Mouse (Mus musculus): ENCODE data around the gene Kpna7. TPM values are rescaled to one million over a fixed set of nuclear protein-coding genes. Genes with fewer than 3 reads are reported as not detected.
"Not testable (repeated sequence)": the region's sequence is repeated elsewhere in the genome, so short reads cannot be mapped to it uniquely, and the experiment has no call there.

Gene Kpna7
- not detected for total RNA-seq (2021)
- long read RNA-seq, experiment 1: 0 reads
- long read RNA-seq, experiment 2: 0 reads

DNA sequence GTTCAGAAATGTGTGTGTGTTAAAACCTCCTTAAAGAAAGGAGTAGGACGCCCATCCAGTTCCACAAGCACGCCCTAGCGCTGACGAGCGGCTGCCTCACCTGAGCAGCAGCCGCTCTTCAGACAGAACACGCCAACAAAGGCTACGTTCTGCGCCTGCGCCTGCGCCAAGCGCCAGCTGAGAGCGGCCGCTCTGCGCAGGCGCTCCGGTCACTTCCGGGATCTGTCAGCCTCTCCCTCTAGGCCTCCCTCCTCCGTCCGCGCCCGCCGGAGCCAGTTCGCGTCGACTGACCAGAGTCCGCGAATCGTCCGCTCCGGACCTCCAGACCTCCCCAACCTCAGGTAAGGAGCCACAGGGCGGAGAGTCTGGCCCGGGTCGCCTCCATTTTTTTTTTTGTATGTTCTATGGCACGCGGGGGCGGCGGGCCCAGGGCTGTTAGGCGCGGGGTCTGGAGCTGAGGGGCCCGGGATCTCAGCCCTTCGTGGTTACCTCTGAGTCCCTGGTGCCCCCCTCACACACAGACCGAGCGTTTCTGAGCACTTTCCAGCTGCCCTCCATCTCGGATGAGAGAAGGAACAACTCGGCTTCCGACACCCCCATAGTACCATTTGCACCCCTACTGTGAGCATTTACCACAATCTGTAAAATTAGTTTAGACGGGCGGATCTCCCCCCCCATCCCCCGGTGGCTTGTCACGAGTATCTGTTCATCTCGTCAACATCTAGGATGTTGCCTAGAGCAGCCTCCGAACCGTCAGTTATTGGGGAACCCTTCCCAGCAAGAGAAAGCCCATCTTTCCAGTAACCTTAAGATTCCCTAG, at the start of gene Kpna7, which contains the start of gene Arpc1a:
Gene Kpna7, minus strand, starts transcription at position 399 of the 820 bp plus-strand sequence.
Gene Arpc1a, plus strand, starts transcription at position 199 of the 820 bp plus-strand sequence.
- peak; percentile 97 to 99 for DNase-seq

DNA sequence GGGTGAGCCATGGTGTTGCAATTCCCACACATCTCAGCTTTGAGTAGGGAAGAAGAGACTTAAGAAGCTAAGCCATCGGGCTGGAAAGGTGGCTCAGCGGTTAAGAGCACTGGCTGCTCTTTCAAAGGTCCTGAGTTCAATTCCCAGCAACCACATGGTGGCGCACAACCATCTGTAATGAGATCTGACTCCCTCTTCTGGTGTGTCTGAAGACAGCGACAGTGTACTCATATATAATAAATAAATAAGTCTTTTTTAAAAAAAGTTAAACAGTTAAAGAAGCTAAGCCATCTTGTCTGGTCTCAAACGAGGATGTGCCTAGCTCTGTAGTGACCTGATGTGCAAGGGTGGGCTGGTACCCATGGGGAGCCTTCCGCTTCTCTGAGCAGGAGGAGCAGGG, 49.4 kb upstream of the Kpna7 start:
- DNase-seq: not testable (repeated sequence)

DNA sequence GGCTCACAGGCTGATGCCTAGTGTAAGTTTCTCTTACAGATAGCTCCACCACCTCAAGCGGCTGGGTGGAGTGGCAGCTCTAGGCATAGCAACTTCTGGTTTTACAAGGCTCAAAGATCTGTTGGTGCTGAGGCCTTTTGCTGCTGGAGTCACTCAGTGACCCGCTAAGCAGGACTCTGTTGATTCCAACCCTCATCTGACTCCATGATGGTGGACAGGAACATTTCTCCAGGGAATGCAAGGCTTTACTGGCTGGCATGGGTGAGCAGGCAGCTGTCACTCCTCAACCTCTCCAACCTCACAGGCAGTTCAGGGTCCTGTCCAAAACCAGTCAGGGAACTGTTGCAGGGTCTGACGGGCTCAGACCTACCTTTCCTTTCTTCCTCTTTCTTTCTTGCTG, 47.2 kb upstream of the Kpna7 start:
- no peak for DNase-seq

DNA sequence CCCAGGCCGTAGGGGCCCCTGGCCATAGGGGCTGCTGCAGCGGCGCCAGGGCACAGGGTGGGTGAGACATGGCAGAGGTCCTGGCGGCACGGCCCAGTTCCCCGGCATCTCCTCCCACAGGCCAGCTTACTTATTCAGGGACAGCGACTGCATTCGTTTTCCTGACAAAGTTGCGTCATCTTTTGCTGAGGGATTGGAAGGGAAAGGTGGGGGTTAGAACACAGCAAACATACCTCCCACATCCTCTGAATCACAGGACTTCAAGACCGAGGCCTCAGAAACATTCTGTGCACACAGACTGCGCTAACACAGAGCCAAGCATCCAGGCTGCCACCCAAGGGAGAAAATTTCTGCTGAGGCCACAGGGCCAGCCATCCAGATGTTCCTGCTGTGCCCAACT, 46.4 kb upstream of the Kpna7 start:
- DNase-seq: peak; percentile 45 to 51

DNA sequence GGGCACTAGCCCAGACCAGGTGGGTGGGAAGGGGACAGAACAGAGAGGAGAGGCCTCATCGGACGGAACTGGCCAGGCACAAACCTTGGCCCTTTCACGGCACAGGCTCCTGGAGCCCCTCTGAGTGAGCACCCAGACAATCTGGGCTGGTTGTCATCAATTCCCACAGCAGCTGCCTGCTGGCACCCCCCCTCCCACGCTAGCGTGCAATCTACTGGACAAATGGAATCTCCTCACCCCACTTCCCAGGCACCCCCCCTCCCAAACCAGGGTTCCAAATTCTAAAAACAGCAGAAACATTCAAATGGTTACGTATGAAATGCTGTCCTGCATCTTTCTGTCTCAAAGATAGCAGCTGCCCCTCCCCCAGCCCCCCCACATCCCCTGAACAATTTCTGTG, 45.9 kb upstream of the Kpna7 start:
- DNase-seq: not testable (repeated sequence)

DNA sequence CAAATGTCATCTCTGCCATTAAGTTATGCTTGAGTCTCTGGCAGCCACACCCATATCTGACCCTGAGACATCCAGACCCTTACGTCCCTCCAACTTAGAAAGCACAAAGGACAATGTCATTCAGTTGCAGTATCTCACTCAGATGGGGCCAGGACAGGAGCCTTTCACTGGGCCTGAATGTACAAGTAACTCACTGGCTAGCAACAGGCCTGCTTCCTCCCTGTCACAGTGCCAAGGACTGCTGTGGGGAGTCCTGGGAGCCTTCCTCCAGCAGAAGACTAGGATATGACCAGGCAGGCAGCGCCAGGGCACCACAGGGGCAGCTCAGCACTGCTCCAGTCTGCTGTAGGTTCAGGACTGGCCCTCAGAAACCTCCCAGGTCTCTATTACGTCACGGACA, 45.3 kb upstream of the Kpna7 start:
- DNase-seq: peak; percentile 72 to 73

DNA sequence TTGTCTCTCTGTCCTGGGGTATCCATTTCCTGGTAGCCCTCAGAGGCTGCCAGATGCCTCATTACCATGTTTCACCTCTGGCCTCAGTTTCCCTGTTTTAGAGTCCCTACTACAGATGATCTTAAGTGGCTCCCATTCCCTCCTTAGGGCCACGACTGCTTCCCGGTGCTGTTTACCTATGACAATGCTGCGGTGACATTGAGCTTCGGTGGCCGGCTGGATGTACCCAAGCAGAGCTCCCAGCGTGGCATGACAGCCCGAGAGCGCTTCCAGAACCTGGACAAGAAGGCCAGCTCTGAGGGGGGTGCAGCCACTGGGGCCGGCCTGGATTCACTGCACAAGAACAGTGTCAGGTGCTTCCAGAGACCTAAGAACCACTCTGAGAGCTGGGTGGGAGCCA, 42.8 kb upstream of the Kpna7 start:
- DNase-seq: no peak

DNA sequence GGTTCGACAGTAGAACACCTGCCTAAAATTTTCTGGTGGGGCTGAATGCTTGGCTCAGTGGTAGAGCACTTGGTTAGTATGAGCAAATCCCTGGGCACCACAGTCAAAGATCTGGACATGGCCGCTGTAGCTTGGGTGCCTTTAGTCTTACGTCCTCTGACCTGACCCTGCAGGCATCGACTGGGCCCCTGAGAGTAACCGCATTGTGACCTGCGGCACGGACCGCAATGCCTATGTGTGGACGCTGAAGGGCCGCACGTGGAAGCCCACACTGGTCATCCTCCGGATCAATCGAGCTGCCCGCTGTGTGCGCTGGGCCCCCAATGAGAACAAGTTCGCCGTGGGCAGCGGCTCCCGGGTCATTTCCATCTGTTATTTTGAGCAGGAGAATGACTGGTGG, 39.6 kb upstream of the Kpna7 start:
- no peak for DNase-seq

DNA sequence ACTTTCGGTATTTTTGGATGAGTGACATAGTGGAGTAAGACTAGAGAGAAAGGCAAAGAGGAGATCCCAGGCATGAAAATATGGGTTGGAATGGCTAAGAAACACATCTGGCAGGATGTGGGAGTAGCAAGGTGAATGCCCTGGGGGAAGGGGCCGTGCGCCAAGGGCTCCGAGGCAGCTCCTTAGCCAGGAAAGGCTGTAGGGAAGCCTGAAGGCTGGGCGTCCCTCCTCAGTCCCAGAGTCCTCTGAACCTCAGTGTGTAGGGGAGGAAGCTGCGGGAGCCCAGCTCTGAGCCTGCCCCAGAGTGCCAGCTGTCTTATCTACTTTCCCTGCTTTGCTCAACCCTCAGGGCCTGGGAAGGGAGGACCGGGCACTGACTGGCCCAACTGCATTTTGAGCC, 37.1 kb upstream of the Kpna7 start:
- no peak for DNase-seq

DNA sequence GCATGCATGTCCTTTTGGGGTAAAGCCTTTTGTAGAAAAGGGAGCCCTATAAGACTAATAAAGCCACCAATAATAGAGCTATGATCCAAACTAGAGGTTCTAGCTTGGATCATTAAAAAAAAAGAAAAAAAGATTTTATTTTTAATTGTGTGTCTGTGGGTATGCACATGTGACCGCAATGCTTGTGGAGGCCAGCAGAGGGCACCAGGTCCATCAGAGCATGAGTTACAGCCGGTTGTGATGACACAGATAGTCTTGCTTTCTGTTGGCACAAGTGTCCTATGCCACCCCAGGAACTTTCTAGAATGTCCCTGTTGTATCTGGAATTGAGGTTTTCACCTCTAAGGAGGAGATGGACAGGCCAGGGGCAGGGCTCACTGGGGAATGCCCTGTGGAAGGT, 35.6 kb upstream of the Kpna7 start:
- no peak for DNase-seq

DNA sequence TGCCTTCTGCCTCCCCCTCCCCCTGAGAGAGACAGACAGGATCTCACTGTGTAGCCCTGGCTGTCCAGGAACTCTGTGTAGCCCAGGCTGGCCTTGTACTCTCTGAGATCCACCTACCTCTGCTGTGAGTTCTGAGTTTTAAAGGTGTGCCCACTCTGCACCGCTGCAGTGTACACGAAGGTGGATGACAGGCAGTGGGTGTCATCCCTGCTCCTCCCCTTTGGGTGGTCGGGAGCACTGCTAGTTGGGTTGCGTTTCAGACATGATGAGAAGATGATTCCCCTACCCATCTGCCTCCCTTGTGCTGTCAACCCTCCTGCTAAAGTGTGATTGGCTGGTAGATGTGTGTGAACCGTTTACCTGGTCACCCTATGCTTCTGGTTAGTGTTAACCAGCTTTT, 34.6 kb upstream of the Kpna7 start:
- DNase-seq: no peak

DNA sequence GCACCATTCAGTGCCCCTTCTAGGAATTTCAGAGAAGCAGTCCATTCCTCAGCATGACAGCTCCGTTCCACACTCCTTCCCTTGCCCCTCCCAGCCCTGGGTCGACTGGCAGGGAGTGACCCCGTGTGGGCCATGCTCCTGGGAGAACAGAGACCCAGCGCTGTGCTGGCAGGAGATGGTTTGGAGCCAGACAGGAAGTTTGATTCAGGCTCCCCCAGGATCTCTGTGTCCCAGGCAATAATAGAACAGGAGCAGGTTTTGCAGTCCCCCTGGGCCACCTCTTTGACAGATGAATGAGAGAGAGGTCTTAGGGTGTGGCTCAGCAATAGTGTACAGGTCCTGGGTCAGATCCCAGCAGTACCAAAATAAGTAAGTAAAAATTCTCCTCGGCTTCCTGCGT, 34.2 kb upstream of the Kpna7 start:
- DNase-seq: peak in 1 of 2 experiments; percentile 40

DNA sequence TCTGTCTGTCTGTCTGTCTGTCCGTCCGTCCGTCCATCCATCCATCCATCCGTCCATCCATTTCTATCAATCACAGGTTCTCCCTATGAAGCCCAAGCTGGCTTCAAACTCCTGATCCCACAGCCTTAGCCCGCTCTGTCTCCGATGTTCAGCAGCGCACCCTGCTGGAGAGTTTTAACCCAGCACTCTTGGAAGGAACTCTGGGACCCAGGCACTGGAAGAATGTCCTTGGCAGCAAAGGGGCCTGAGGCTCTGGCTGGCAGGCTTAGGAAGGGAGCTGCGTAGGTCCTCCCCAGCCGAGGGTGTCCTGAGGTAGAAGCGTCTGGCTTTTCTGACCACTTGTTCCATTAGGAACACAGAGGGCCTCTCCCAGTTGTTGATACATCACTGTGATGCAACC, 33.1 kb upstream of the Kpna7 start:
- peak; percentile 80 to 87 for DNase-seq

DNA sequence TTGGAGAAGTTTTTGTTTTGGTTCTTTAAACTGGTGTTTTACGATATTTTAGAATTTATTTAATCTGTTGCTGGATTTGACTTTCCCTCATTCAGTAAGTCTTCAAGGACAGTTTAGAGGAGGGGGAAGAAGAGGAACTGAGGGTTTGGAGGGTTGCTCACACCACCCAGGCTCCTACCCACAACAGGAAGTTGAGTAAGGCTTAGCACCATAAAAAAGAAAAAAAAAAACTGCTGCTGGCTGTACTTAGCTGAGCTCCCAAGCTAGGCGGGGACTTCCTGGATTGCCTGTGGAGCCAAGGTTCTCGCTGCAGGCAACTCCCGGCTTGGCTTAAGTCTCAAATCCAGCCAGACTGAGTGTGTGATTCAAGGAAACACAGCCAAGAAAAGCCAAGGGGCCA, 32.5 kb upstream of the Kpna7 start:
- peak; percentile 78 to 80 for DNase-seq

DNA sequence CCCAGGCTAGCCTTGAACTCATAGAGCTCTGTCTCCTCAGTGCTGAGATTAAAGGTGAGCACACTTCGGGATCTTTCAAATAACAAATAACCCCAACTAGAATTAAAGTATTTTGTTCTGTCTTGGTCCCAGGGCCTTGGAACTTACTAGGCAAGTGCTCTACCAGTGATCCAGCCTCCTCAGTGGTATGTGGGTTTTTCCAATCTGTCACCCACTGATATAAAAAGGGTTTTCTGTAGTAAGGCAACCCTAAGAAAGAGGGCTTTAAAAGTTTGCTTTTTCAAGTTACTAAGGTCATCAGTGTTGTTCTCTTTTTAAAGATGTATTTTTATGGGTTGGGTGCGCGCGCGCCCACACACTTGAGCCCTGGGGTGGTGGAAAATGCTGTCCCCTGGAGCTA, 31.9 kb upstream of the Kpna7 start:
- DNase-seq: no peak

DNA sequence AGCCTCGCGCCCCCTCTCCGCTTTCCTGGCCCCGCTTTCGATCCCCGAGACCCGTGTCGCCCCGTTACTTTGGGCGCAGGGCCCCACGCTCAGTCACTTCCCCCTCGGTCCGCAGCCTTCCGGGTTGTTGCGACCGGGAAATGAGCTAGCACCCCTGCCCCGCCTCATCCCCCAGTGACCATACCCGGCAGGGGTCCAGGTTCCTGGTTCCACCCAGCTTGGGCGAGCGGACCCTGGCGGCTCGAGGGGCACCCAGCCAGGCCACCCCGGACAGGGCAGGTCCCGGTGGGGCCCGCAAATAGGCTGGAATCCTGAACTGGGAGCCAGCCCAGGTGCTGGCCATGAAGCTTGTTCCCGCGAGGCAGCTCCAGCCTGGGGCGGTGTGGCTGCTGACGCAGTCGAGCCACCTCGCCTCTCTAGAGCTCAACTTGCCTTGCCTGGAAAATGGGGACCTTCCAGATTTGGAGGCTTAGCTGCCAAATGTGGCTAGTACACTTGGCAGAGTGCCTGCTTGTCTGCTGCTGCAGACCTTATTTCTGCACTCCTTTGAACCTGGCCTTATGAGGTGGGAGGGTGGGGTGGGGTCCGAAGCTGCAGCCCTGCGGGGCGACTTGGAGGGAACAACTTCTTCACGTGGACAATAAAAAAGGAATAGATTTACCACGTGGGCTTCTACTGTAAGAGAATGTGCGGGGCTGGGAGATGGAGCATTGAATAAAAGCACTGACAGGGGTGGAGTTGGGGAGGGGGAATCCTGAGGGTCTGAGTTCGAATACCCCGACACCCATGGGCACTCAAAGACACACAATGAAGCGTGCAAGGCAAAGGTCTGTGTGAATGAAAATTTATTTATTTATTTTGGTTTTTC, 31.0 kb upstream of the Kpna7 start:
- peak; percentile 69 to 81 for DNase-seq

DNA sequence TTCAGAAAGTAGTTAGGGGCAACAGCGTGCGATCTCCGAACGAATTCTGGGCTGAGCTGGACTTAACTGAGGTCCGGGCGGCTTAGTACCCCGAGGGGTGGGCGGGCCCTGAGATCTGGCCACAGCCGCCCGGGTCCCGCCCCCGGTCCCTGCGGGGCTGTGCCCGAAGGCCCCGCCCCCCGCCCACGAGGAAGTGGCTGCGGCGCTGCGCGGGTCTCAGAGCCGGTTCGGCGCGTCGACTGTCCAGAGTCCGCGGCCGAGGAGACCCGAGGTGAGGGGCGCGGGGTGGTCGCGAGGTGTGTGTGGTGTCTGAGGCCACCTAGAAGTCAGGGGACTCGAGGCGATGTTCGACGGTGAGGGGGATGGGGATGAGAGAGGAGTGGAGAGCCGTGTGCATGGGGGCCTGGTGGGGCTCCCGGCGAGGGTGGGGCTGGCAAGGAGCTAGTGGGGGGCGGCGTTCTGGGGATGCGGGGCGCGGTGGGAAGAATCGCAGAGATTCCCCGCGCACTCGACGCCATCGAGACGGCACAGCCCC, 30.3 kb upstream of the Kpna7 start, which contains the start of gene Arpc1b:
Gene Arpc1b, plus strand, starts transcription at position 145 of the 535 bp plus-strand sequence.
- DNase-seq: peak; percentile 88 to 94

DNA sequence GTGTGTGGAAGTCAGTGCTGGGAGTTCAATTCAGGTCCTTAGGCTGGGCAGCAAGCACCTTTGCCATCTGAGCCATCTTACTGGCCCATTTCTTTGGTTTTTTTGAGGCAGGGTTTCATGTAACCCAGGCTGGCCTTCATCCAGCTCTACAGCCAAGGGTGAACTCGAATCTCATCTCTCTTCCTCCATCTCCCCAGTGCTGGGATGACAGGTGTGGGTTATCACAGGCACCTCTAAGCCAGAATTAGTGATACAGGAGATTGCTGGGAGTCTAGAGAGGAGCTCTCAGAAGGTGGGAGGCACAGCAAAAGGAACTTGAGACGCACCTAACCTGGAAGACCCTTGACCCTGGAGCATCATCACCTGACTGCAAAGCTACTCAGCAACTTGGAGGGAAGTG, 29.6 kb upstream of the Kpna7 start:
- no peak for DNase-seq

DNA sequence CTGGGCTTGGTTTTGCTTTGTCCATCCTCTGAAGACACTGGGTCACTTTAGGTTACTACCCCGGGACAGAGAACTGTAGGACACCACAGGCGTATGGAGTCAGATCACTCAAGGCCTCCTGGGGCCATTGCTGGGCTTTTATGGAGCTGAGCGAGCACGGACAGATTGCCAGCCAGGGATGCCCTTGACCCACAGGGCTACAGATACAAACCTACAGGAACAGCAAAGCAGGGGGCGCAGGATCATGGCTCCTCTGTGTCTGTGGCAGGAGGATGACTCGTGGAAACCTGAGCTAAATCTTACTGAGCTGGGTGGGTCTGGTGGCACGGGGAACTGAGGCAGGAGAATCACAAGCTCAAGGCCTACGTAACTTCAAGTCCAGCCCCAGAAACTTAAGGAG, 28.7 kb upstream of the Kpna7 start:
- peak; percentile 55 to 65 for DNase-seq

DNA sequence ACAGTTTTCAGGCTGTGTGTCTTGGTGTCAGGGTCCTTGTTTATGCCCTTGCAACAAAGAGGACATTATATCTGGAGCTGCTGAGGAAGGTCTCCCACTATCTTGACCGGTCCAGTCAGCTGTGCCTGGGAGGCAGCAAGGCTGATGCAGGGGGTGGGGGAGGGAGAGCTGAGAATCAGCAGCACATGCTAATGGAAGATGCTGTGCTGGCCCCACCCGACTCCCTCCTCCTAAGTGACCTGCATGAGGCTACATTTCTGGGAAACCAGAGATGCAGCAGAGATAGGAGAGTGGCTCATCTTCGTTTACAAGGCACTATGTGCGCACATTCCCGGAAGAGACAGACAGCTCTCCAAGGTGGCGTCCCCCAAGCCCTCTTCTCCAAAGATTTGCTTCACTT, 26.6 kb upstream of the Kpna7 start:
- DNase-seq: no peak

DNA sequence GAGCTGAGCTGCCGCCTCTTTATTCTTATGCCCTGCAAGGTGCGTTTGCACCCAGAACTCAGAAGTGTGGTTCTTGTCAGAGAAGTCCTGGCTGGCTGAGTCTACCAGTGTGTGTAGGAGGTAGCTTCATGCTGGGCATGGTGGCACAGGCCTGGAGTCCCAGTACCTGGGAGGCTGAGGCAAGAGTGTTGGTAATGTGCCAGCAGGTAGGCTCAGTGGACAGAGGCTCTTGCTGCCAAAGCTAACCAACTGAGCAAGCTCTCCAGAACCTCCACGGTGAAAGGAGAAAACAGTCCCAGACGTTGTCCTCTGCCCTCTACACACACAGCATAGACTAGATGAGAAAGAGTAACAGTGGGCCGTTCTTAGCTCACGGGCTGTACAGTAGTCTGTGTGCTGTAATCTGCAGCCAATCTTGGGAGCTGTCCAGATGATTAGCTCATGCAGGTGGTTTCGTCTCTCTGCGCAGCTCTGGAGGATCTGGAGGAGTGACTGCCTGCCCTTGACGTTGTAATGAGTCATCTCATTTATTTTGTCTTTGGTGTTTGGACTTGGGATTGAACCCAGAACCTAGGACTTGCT, 22.0 kb upstream of the Kpna7 start:
- peak; percentile 63 to 64 for DNase-seq

DNA sequence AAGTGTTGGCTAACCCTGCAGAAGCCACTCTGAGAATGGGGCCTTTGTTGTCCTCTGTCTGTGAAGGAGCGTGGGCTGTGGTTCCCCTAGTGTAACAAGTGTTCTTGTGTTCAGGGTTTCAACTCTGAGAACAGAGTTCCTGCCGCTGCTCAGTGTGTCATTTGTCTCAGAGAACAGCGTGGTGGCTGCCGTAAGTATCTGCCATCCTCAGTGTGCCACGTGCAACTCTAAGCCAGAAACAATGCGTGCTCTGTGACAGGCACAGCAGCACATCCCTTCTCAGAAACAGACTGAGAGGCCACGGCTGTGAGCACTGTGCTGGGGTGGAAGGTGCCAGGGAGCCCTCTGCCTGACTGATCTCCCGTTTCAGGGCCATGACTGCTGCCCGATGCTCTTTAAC, 20.5 kb upstream of the Kpna7 start:
- DNase-seq: no peak

Measured in adrenal gland, postnatal 36 days (tissue).